Mouse (Mus musculus): ENCODE measurements at regions not wholly inside any gene's neighbourhood (a gene's known extent, or its start where the extent isn't known, plus 50 kb on each side); places are given as distances from the start of the nearest gene placed in this dataset.
"Not testable (repeated sequence)": the region's sequence is repeated elsewhere in the genome, so short reads cannot be mapped to it uniquely, and the experiment has no call there.

GRCm38 (mm10) chr10:72298824-72299551, 355.7 kb upstream of the Zwint start:
- Histone ChIP-seq H3K9ac (replicated peaks; ENCODE audit: low read depth, low read length) (no peak overlapping the region), H3K4me2 (ENCODE audit: low read depth, low read length) (no peak overlapping the region), H3K27ac (ENCODE audit: low read depth) (no peak overlapping the region), H3K4me3 (ENCODE audit: low read depth, low read length) (no peak overlapping the region), H3K27me3 (ENCODE audit: control insufficient read depth, insufficient read depth, low read length) (no peaks in the 10 kb centered on the region), H3K4me1 (ENCODE audit: control insufficient read depth, insufficient read depth) (no peaks in the 10 kb centered on the region), H3K36me3 (replicated peaks; ENCODE audit: control insufficient read depth, insufficient read depth, low read length) (no peaks in the 10 kb centered on the region), H3K9me3 (replicated peaks; ENCODE audit: control insufficient read depth, low read length) (no peaks in the 10 kb centered on the region)
- WGBS = 73% methylated on average over 8 of the region's 8 CpGs
- DNase-seq (ENCODE audit: low spot score) (no peak), ATAC-seq (ENCODE audit: insufficient read depth, low read depth) (no peak)
- TF ChIP-seq CTCF (IDR thresholded peaks at IDR 0.05; ENCODE audit: low read depth) = no peak
- TF ChIP-seq EP300 (IDR thresholded peaks at IDR 0.05; ENCODE audit: low read depth) = no peak

DNA sequence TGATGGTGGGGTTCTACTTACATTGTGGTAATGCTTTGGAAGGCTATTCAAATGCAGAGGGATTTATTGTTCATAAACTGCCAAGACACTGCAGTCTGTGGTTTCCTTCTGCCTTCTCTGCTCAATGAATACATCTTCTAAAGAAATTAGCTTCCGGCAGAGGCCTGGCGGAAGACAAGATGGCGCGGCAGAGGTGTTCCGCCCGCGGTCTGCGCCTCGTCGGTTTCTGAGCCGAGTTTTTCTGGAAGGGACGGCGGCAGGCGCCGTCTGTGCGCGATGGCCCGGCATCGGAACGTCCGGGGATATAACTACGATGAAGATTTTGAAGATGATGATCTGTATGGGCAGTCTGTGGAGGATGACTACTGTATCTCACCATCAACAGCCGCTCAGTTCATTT, 345.6 kb upstream of the Zwint start:
- H3K9ac ChIP-seq (replicated peaks; ENCODE audit: low read depth, low read length); H3K27ac ChIP-seq (ENCODE audit: low read depth); H3K4me2 ChIP-seq (ENCODE audit: low read depth, low read length); ATAC-seq (ENCODE audit: insufficient read depth, low read depth); H3K4me1 ChIP-seq (ENCODE audit: control insufficient read depth, insufficient read depth); DNase-seq (ENCODE audit: low spot score); H3K4me3 ChIP-seq (ENCODE audit: low read depth, low read length); H3K9me3 ChIP-seq (replicated peaks; ENCODE audit: control insufficient read depth, low read length); H3K27me3 ChIP-seq (ENCODE audit: control insufficient read depth, insufficient read depth, low read length); H3K36me3 ChIP-seq (replicated peaks; ENCODE audit: control insufficient read depth, insufficient read depth, low read length): not testable (repeated sequence)
- 82% methylated on average over 21 of the region's 23 CpGs for WGBS

- no peak overlapping the region for H3K9ac ChIP-seq (replicated peaks; ENCODE audit: low read depth, low read length)
- no peaks in the 10 kb centered on the region for H3K4me1 ChIP-seq (ENCODE audit: control insufficient read depth, insufficient read depth)
- no peaks in the 10 kb centered on the region for H3K27me3 ChIP-seq (ENCODE audit: control insufficient read depth, insufficient read depth, low read length)
- no peak for ATAC-seq (ENCODE audit: insufficient read depth, low read depth)
- H3K9me3 ChIP-seq (replicated peaks; ENCODE audit: control insufficient read depth, low read length) = no peaks in the 10 kb centered on the region
- TF ChIP-seq EP300 (IDR thresholded peaks at IDR 0.05; ENCODE audit: low read depth) = no peak
- no peak for TF ChIP-seq CTCF (IDR thresholded peaks at IDR 0.05; ENCODE audit: low read depth)
- no peak overlapping the region for H3K4me3 ChIP-seq (ENCODE audit: low read depth, low read length)
- DNase-seq (ENCODE audit: low spot score) = no peak
- 72% methylated on average over 4 of the region's 4 CpGs for WGBS
- H3K4me2 ChIP-seq (ENCODE audit: low read depth, low read length) = no peak overlapping the region
- no peaks in the 10 kb centered on the region for H3K36me3 ChIP-seq (replicated peaks; ENCODE audit: control insufficient read depth, insufficient read depth, low read length)
- no peak overlapping the region for H3K27ac ChIP-seq (ENCODE audit: low read depth)
Observed at GRCm38 (mm10) chr10:72318308-72318707, 336.3 kb upstream of the Zwint start.

GRCm38 (mm10) chr10:72320307-72320706, 334.3 kb upstream of the Zwint start:
- ATAC-seq (ENCODE audit: insufficient read depth, low read depth) = no peak
- WGBS = 58% methylated on average over 4 of the region's 4 CpGs

DNA sequence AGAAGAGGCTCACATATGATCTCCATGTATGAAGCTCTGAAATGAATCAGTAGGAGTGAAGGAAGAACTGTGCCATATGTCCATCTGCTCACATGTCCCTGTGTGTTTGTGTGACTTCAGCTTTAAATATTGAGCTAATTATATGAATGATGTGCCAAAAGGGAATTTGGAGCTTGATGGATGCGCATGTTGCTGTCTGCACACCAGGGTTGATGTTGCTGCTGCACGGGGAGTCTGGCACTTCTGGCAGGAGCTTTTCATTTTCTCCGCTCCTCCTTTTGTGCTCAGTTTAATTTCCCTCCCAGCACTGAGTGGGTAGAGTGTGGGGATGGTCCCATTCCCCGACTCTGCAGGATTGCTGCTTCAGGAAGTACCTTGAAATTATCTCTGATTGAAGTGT, 328.0 kb upstream of the Zwint start:
- no peaks in the 10 kb centered on the region for H3K9me3 ChIP-seq (replicated peaks; ENCODE audit: control insufficient read depth, low read length)
- ATAC-seq (ENCODE audit: insufficient read depth, low read depth) = no peak
- 60% methylated on average over 4 of the region's 4 CpGs for WGBS
- no peak overlapping the region for H3K27ac ChIP-seq (ENCODE audit: low read depth)
- H3K9ac ChIP-seq (replicated peaks; ENCODE audit: low read depth, low read length) = no peak overlapping the region
- H3K4me2 ChIP-seq (ENCODE audit: low read depth, low read length) = no peak overlapping the region
- H3K36me3 ChIP-seq (replicated peaks; ENCODE audit: control insufficient read depth, insufficient read depth, low read length) = no peaks in the 10 kb centered on the region
- H3K4me1 ChIP-seq (ENCODE audit: control insufficient read depth, insufficient read depth) = no peaks in the 10 kb centered on the region
- no peak for DNase-seq (ENCODE audit: low spot score)
- no peak for TF ChIP-seq EP300 (IDR thresholded peaks at IDR 0.05; ENCODE audit: low read depth)
- TF ChIP-seq CTCF (IDR thresholded peaks at IDR 0.05; ENCODE audit: low read depth) = no peak
- no peak overlapping the region for H3K4me3 ChIP-seq (ENCODE audit: low read depth, low read length)
- H3K27me3 ChIP-seq (ENCODE audit: control insufficient read depth, insufficient read depth, low read length) = no peaks in the 10 kb centered on the region

More at GRCm38 (mm10) chr10:72320307-72320706, 334.3 kb upstream of the Zwint start:
- no peaks in the 10 kb centered on the region for H3K9me3 ChIP-seq (replicated peaks; ENCODE audit: control insufficient read depth, low read length)
- TF ChIP-seq CTCF (IDR thresholded peaks at IDR 0.05; ENCODE audit: low read depth) (no peak), EP300 (IDR thresholded peaks at IDR 0.05; ENCODE audit: low read depth) (no peak)
- no peak overlapping the region for H3K4me2 ChIP-seq (ENCODE audit: low read depth, low read length)
- no peak overlapping the region for H3K27ac ChIP-seq (ENCODE audit: low read depth)
- no peaks in the 10 kb centered on the region for H3K27me3 ChIP-seq (ENCODE audit: control insufficient read depth, insufficient read depth, low read length)
- H3K4me1 ChIP-seq (ENCODE audit: control insufficient read depth, insufficient read depth) = no peaks in the 10 kb centered on the region
- H3K36me3 ChIP-seq (replicated peaks; ENCODE audit: control insufficient read depth, insufficient read depth, low read length) = no peaks in the 10 kb centered on the region
- H3K4me3 ChIP-seq (ENCODE audit: low read depth, low read length) = no peak overlapping the region
- H3K9ac ChIP-seq (replicated peaks; ENCODE audit: low read depth, low read length) = no peak overlapping the region
- DNase-seq (ENCODE audit: low spot score) = no peak

- no peaks in the 10 kb centered on the region for H3K9me3 ChIP-seq (replicated peaks; ENCODE audit: control insufficient read depth, low read length)
- H3K4me2 ChIP-seq (ENCODE audit: low read depth, low read length) = no peak overlapping the region
- no peaks in the 10 kb centered on the region for H3K4me1 ChIP-seq (ENCODE audit: control insufficient read depth, insufficient read depth)
- H3K36me3 ChIP-seq (replicated peaks; ENCODE audit: control insufficient read depth, insufficient read depth, low read length) = no peaks in the 10 kb centered on the region
- no peaks in the 10 kb centered on the region for H3K27me3 ChIP-seq (ENCODE audit: control insufficient read depth, insufficient read depth, low read length)
- TF ChIP-seq CTCF (IDR thresholded peaks at IDR 0.05; ENCODE audit: low read depth) = no peak
- no peak for TF ChIP-seq EP300 (IDR thresholded peaks at IDR 0.05; ENCODE audit: low read depth)
- no peak overlapping the region for H3K27ac ChIP-seq (ENCODE audit: low read depth)
- H3K9ac ChIP-seq (replicated peaks; ENCODE audit: low read depth, low read length) = no peak overlapping the region
- no peak for ATAC-seq (ENCODE audit: insufficient read depth, low read depth)
- no peak overlapping the region for H3K4me3 ChIP-seq (ENCODE audit: low read depth, low read length)
- DNase-seq (ENCODE audit: low spot score) = no peak
- WGBS = 56% methylated on average over 5 of the region's 5 CpGs
Observed at GRCm38 (mm10) chr10:72347253-72347652, 307.4 kb upstream of the Zwint start.

All from heart, postnatal 0 days (tissue).